Mouse (Mus musculus): ENCODE results near the gene Kptn. TPM values are rescaled to one million over a fixed set of nuclear protein-coding genes. Genes with fewer than 3 reads are reported as not detected.

Kptn gene
- polyA plus RNA-seq, 1 experiment: 28.1 TPM

DNA sequence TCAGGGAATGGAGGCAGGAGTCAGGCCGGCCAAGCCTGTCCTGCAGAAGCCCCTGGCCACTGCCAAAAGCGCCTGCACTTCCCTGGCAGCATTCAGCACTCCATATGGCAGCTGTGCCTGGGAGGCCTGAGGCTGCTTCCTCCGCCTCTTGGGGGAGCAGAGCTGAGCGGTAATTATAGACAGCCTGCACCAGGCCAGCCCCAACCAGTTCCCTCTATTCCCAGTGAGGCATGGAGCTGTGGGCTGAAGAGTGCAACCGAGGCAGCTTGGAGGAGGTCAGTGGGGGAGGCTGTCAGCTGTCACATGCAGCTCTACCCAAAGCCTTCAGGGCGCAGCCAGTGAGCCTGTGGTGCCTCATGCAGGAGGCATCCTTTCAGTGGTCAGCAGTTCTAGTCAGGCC, 15.9 kb upstream of the Kptn start:
- Histone ChIP-seq H3K4me3 (ENCODE audit: control insufficient read depth, insufficient read depth, low read length) (no peak overlapping the region), H3K36me3 (ENCODE audit: control insufficient read depth, insufficient read depth, low read length) (peaks cover 10% of the 10 kb centered on the region), H3K27me3 (ENCODE audit: control insufficient read depth, insufficient read depth, low read length) (no peaks in the 10 kb centered on the region), H3K27ac (ENCODE audit: control insufficient read depth, insufficient read depth, low read length) (no peak overlapping the region), H3K4me1 (replicated peaks; ENCODE audit: control insufficient read depth, insufficient read depth, low read length) (peaks cover 9% of the 10 kb centered on the region)
- TF ChIP-seq POLR2A (IDR thresholded peaks at IDR 0.05; ENCODE audit: control insufficient read depth, extremely low read depth, insufficient read depth, low read length, poor library complexity) (no peak), CTCF (IDR thresholded peaks at IDR 0.05; ENCODE audit: borderline replicate concordance, control insufficient read depth, extremely low read depth, insufficient read depth, low read length, poor library complexity) (no peak)
- DNase-seq: no peak
- WGBS: 90% methylated on average over 6 of the region's 6 CpGs

GRCm38 (mm10) chr7:16104611-16105388, 14.9 kb upstream of the Kptn start:
- 95% methylated on average over 7 of the region's 7 CpGs for WGBS
- DNase-seq: no peak
- Histone ChIP-seq H3K27ac (ENCODE audit: control insufficient read depth, insufficient read depth, low read length) (no peak overlapping the region), H3K27me3 (ENCODE audit: control insufficient read depth, insufficient read depth, low read length) (no peaks in the 10 kb centered on the region), H3K4me1 (replicated peaks; ENCODE audit: control insufficient read depth, insufficient read depth, low read length) (0 out of 2 replicates have a peak, but pooled peaks cover 2% of the 10 kb centered on the region), H3K4me3 (ENCODE audit: control insufficient read depth, insufficient read depth, low read length) (no peak overlapping the region), H3K36me3 (ENCODE audit: control insufficient read depth, insufficient read depth, low read length) (peaks cover 21% of the 10 kb centered on the region)
- no peak for TF ChIP-seq POLR2A (IDR thresholded peaks at IDR 0.05; ENCODE audit: control insufficient read depth, extremely low read depth, insufficient read depth, low read length, poor library complexity)
- no peak for TF ChIP-seq CTCF (IDR thresholded peaks at IDR 0.05; ENCODE audit: borderline replicate concordance, control insufficient read depth, extremely low read depth, insufficient read depth, low read length, poor library complexity)

DNA sequence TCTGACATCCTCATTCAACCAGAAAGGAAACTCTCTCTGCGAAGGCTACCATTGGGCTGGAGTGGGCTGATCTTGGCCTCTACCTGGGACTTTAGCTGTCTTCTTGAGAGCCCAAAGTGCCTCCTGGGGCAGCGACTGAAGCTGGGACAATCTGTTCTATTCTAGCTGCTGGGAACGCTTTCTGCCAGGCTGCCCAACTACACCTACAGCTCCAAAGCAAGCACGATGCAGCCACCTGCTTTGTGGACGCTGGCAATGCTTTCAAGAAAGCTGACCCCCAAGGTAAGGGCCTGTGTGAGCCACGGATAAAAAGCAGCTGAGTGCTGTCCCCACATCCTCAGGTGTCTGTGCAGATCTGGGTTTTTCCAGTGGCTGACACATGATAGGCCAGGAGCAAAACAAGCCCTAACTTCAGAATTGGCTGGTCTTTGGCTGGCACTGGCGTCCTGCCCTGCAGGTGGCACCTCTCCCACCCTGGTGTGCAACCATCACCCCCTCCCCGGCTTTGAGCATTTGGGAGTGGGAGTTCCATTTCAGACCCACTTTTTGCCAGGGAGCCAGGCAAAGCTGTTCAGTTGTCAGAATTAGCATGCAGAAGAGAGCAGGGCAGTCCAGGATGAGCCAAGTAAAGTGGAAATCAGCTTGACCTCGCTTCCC, 10.7 kb upstream of the Kptn start:
- Histone ChIP-seq H3K4me1 (replicated peaks; ENCODE audit: control insufficient read depth, insufficient read depth, low read length) (no peaks in the 10 kb centered on the region), H3K4me3 (ENCODE audit: control insufficient read depth, insufficient read depth, low read length) (no peak overlapping the region), H3K27me3 (ENCODE audit: control insufficient read depth, insufficient read depth, low read length) (no peaks in the 10 kb centered on the region), H3K36me3 (ENCODE audit: control insufficient read depth, insufficient read depth, low read length) (peaks cover 28% of the 10 kb centered on the region), H3K27ac (ENCODE audit: control insufficient read depth, insufficient read depth, low read length) (no peak overlapping the region)
- TF ChIP-seq POLR2A (IDR thresholded peaks at IDR 0.05; ENCODE audit: control insufficient read depth, extremely low read depth, insufficient read depth, low read length, poor library complexity) (no peak), CTCF (IDR thresholded peaks at IDR 0.05; ENCODE audit: borderline replicate concordance, control insufficient read depth, extremely low read depth, insufficient read depth, low read length, poor library complexity) (no peak)
- 95% methylated on average over 9 of the region's 9 CpGs for WGBS
- DNase-seq: no peak

DNA sequence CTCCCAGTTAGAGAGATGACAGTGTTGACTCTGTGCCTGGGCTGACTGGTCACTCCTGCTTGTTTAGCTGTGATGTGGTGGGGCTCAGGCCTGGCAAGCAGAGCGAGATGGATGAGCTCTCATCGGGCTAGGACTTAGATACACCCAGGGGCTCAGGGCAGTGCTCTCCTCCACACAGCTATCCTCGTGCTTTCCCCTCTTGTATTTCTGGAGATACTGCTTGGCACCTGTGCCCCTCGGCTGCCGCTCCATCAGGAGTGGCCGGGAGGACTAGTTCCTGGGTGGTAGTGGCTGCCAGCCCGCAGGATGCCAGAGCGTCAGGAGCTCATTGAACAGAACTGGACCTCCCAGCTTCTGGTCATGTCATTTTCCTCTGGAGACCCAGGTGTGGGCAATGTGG, 9.5 kb upstream of the Kptn start:
- H3K4me3 ChIP-seq (ENCODE audit: control insufficient read depth, insufficient read depth, low read length): no peak overlapping the region
- 97% methylated on average over 8 of the region's 8 CpGs for WGBS
- no peaks in the 10 kb centered on the region for H3K4me1 ChIP-seq (replicated peaks; ENCODE audit: control insufficient read depth, insufficient read depth, low read length)
- DNase-seq: no peak
- no peaks in the 10 kb centered on the region for H3K27me3 ChIP-seq (ENCODE audit: control insufficient read depth, insufficient read depth, low read length)
- TF ChIP-seq POLR2A (IDR thresholded peaks at IDR 0.05; ENCODE audit: control insufficient read depth, extremely low read depth, insufficient read depth, low read length, poor library complexity) (no peak), CTCF (IDR thresholded peaks at IDR 0.05; ENCODE audit: borderline replicate concordance, control insufficient read depth, extremely low read depth, insufficient read depth, low read length, poor library complexity) (no peak)
- H3K36me3 ChIP-seq (ENCODE audit: control insufficient read depth, insufficient read depth, low read length): peaks cover 39% of the 10 kb centered on the region
- H3K27ac ChIP-seq (ENCODE audit: control insufficient read depth, insufficient read depth, low read length): no peak overlapping the region

DNA sequence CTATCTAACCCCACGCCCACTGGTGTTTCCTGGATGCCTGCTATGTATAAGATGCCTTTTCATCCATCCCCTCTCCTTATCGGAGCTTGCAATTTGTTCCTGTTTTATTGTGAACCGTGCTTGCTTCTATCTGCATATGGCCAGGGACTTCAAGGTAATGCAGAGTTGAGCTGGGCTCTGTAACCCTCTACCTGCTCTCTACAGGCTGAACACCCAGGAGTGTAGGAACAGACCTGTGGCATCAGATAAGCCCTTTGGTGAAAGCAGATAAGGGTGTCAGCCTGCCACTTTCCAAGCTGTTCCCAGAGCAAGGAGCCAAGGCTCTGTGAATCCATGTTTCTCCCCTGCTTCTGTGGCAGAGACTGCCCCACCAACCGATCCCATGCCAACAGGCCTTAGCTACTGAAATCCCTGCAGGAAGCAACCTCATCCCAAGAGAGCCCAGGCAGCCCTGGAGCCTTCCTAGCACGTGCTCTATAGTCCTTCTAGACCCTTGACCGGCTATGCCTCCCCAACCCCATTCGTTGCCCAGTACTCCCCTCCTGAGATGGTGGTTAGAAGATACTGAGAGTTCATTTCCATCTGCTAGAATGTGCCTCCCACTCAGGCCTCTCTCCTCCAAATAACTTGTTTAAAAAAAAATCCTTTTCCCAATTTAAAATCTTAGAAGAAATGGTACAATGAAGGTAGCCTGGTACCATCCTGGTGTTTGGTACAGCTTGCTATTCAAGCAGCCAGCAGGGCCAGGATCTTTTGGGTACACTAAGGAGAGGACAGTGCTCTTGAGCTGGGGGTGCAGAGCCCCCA, 8.2 kb upstream of the Kptn start:
- no peak for TF ChIP-seq POLR2A (IDR thresholded peaks at IDR 0.05; ENCODE audit: control insufficient read depth, extremely low read depth, insufficient read depth, low read length, poor library complexity)
- TF ChIP-seq CTCF (IDR thresholded peaks at IDR 0.05; ENCODE audit: borderline replicate concordance, control insufficient read depth, extremely low read depth, insufficient read depth, low read length, poor library complexity): no peak
- Histone ChIP-seq H3K4me3 (ENCODE audit: control insufficient read depth, insufficient read depth, low read length) (no peak overlapping the region), H3K36me3 (ENCODE audit: control insufficient read depth, insufficient read depth, low read length) (peaks cover 40% of the 10 kb centered on the region), H3K27me3 (ENCODE audit: control insufficient read depth, insufficient read depth, low read length) (no peaks in the 10 kb centered on the region), H3K4me1 (replicated peaks; ENCODE audit: control insufficient read depth, insufficient read depth, low read length) (no peaks in the 10 kb centered on the region), H3K27ac (ENCODE audit: control insufficient read depth, insufficient read depth, low read length) (no peak overlapping the region)
- DNase-seq: no peak
- WGBS: 92% methylated on average over 7 of the region's 7 CpGs

- WGBS: 96% methylated on average over 7 of the region's 7 CpGs
- H3K36me3 ChIP-seq (ENCODE audit: control insufficient read depth, insufficient read depth, low read length): peaks cover 19% of the 10 kb centered on the region
- H3K27me3 ChIP-seq (ENCODE audit: control insufficient read depth, insufficient read depth, low read length): no peaks in the 10 kb centered on the region; the same call in 1 of the 2 replicates
- no peaks in the 10 kb centered on the region; the same call in 1 of the 2 replicates for H3K4me1 ChIP-seq (replicated peaks; ENCODE audit: control insufficient read depth, insufficient read depth, low read length)
- DNase-seq: no peak
- no peak overlapping the region for H3K27ac ChIP-seq (ENCODE audit: control insufficient read depth, insufficient read depth, low read length)
- H3K4me3 ChIP-seq (ENCODE audit: control insufficient read depth, insufficient read depth, low read length): no peak overlapping the region
- TF ChIP-seq POLR2A (IDR thresholded peaks at IDR 0.05; ENCODE audit: control insufficient read depth, extremely low read depth, insufficient read depth, low read length, poor library complexity) (no peak), CTCF (IDR thresholded peaks at IDR 0.05; ENCODE audit: borderline replicate concordance, control insufficient read depth, extremely low read depth, insufficient read depth, low read length, poor library complexity) (no peak)
These were observed 3.3 kb upstream of the Kptn start for GRCm38 (mm10) chr7:16116418-16116817.

Data from thymus, adult 2 months (tissue).